Mouse (Mus musculus) CH12F3 (cell line): ENCODE data around the gene Rassf3.

Experiments
- in situ Hi-C: fragments of 300-500 bp; cut with MboI; formaldehyde crosslinking; loops from 2 replicates; pipeline ENCODE4 v1.14.3; 2020; ENCODE audit warnings: low sequenced_read_pairs

Rassf3 gene

GRCm38 (mm10) chr10:121476190-121476967, at the start of gene Rassf3:
Gene Rassf3, minus strand, starts transcription at chr10:121476347.
- in situ Hi-C loops, result no loop called here

DNA sequence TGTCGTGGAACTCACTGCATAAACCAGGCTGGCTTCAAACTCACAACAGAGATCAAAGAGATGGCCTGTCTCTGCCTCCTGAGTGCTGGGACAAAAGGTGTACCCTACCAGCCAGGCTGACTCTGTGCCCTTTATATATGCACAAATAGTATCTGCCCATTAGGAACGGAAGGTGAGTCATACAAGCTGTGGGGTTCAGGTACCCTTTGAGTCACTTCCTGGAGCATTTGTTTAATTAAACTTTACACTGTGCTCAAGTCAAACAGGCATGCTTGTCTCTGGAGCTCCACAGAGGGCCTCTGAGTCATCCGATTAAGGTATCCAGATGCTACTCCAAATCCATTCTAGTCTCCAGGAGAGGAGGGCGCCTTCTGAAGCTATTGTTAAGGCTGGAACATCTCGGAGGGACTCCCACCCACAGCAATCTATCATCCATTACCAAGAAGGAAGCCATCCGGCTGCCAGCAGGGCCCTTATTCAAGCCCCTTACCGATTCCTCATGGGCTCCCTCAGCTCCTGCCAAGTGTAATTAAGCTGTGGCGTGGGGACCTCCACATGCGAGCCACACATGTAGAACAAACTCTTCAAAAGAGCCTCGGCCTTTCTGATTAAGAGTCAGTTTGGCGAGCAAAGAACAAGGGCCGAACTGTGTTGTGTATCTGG, 44.9 kb upstream of the Rassf3 start:
- in situ Hi-C loops, result loop anchor here (10.0 kb wide), 1 partner anchor 106 kb away; no protein-coding TSS in a partner anchor

GRCm38 (mm10) chr10:121519710-121520109, 43.6 kb upstream of the Rassf3 start:
- in situ Hi-C loops, result loop anchor here (10.0 kb wide), 1 partner anchor 105 kb away; no protein-coding TSS in a partner anchor

- in situ Hi-C loops, result no loop called here
Observed at GRCm38 (mm10) chr10:121516008-121516600, 40.0 kb upstream of the Rassf3 start.

GRCm38 (mm10) chr10:121509751-121510643, 33.9 kb upstream of the Rassf3 start:
- in situ Hi-C loops, result no loop called here

DNA sequence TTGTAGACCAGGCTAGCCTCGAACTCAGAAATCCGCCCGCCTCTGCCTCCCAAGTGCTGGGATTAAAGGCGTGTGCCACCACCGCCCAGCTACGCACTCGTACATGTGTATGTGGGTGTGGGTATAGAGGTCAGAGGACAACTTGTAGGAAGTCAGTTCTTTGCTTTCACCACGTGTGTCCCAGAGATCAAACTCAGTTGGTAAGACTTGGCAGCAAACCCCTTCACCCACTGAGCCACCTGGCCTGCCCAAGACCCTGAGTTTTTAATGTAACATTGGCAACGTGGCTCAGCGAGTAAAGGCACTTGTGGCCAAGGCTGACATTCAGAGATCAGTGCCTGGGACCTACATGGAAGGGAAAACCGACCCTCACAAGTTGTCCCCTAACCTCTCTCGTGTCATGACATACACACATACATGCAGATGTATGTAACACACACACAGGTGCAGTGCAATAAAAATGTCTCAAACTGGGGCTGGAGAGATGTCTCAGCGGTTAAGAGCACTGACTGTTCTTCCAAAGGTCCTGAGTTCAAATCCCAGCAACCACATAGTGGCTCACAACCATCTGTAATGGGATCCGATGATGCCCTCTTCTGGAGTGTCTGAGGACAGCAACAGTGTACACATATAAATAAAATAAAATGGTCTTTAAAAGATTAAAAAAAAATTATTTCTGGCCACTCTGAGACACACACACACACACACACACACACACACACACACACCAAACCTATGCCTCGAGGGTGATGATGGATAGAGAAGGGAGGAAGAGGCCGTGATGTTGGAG, 31.8 kb upstream of the Rassf3 start:
- in situ Hi-C loops, result no loop called here

- in situ Hi-C loops, result no loop called here
Observed at GRCm38 (mm10) chr10:121506731-121507583, 30.8 kb upstream of the Rassf3 start.

GRCm38 (mm10) chr10:121505929-121506328, 29.8 kb upstream of the Rassf3 start:
- in situ Hi-C loops, result no loop called here

- in situ Hi-C loops, result no loop called here
Observed at GRCm38 (mm10) chr10:121504973-121505911, 29.1 kb upstream of the Rassf3 start.

DNA sequence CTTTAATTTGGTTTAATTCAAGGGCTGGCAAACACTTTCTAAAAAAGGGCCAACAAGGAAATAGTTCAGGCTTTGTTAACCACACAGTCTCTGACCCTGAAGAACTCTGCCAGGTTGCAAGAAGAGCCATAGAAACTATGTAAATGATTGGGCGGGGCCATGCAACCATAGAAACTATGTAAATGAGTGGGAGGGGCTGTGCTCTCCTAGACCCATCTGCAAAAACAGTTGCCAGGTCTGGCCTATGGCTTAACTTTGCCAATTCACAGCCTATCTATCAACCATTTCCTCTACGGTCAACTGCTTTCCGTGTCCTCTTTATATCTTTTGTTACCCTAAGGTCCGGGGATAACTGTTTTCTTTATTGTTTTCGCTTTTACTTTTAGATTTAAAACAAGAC, 25.0 kb upstream of the Rassf3 start:
- in situ Hi-C loops, result no loop called here

DNA sequence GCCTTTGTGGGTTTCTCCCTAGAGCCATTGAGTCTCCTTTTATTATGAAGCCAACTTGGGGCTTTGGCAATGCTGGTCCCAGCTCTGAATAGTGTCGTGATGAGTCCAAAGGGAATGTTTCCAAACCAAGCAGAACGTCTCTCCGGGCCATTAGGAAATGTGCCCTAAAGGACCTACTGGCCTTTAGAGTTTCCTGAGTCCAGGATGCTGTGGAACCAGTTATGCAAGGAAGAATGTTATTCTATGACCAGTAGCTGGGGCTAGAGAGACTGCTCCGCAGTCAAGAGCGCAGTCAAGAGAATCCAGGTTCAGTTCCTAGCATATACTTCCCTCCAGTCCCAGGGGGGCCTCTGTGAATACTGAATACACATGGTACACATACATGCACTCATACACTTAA, 23.9 kb upstream of the Rassf3 start:
- in situ Hi-C loops, result no loop called here

GRCm38 (mm10) chr10:121499063-121499462, 22.9 kb upstream of the Rassf3 start:
- in situ Hi-C loops, result no loop called here

DNA sequence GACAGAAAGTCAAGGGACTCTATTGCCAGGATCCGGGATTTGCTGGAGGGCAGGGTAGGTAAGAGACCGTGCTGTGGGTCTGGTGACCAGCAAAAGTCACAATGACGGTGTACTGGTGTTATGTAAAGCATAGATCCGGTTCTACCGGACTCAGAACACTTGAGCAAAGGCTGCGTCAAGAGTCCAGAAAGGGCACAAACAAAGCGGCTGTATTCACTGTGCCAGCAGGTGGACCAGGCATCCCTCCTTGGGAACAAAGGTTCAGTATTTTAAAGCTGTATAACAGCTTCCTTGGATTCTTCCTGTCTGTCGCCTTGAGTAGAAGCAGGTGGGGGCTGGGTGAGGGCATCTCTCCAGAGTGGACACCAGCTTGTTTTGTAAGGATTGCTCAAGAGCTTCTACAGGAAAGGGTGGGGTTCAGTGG, 22.3 kb upstream of the Rassf3 start:
- in situ Hi-C loops, result no loop called here

DNA sequence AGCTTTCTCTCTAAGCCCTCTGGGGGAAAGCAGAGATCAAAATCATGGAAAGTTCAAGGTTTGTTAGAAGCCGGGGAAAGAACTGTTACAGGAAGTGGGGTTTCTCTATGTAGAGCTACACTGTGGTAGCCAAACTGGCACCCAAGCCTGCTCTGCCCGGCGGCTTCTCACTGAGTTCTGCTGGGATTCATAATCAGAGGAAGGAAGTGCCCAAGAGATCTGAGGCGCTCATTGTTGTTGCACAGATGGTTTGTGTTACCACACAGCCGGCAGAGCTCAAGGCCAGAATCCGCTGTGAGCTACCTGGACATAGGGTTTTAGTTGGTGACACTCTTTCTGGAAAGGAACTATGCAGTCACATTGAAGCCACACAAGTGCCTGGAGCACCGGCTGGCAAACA, 21.8 kb upstream of the Rassf3 start:
- in situ Hi-C loops, result no loop called here

DNA sequence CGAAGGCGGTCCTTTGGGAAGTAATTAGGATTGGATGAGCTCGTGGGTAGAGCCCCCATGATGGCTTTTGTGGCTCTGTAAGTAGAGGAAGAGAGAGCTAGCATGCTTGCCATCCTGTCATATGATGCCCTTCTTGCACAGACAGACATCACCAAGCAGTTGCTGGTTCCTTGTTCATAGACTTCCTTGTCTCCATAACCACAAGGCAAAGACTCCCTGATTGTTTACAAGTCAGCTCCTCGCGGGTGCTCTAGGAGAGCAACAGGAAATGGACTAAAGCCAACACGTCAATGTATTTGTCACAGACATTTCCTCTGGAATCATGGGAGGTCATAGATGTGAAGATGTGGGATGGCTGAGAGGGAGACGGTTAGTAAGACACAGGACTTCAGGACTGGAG, 20.5 kb upstream of the Rassf3 start:
- in situ Hi-C loops, result no loop called here

DNA sequence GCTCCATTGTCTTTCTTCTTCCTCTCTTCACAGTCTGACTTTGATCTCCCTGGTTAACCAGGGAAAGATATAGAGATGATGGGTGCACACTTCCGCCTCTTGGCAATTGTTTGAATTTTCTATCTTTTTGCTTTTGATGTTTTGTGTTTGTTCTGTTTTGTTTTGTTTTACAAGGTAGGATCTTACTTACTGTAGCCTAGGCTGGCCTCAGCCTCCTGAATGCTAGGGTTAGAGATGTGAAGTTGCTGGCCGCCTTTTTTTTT, 17.9 kb upstream of the Rassf3 start:
- in situ Hi-C loops, result no loop called here

DNA sequence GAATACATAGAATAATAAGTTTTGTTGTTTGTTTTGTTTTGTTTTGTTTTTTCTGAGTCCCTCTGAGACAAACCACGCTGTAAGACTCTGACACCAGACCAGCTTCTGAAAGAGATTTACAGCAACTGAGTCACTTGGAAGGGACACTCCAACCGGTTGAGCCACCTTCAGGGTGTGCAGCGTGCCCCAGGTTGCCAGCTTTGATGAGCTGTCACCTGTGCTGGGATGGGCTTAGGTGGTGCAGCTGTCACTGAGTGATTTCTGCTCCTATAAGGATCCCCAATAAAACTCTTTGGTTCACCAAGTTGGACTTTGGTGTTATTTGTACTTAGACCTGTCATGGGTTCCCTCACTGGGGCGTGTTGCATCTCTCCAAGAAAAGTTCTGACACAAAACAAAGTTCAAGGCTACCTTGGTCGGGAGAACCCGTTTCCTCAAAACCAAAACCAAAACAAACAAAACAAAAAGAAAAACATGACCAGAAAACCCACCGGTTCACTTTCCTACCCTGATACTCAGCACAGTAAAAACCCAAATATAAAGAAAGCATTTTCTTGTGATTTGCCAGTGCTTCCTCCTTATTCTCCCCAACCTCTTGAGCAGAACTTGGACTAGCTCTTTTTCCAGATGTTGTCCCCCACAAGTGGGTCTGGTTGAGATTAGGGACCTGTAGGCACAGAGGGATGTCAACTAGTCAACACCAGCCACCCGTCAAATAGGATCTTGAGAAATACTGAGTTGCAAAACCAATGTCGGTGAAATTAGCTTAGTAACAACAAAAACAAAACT, 17.4 kb upstream of the Rassf3 start:
- in situ Hi-C loops, result no loop called here
